Mouse (Mus musculus): ENCODE data around the gene Gm49320.

GRCm38 (mm10) chr8:4192807-4193587, 45.7 kb upstream of the Gm49320 start:
- peak; percentile 81 for TF ChIP-seq CTCF (IDR thresholded peaks at IDR 0.05; ENCODE audit: low read depth, low read length)
- no peak for TF ChIP-seq TAL1 (conservative IDR thresholded peaks at IDR 0.05; ENCODE audit: low read depth, low read length)
- no peak for TF ChIP-seq GATA1 (IDR thresholded peaks at IDR 0.05; ENCODE audit: borderline replicate concordance, low read length)
